Mouse (Mus musculus): ENCODE measurements around the gene Cenpj.

Cenpj gene

GRCm38 (mm10) chr14:56550960-56551359 lies 24.3 kb downstream of the Cenpj start:
- no peak for DNase-seq (ENCODE audit: low read depth, low spot score)

- DNase-seq (ENCODE audit: low read depth, low spot score) = no peak
Observed at GRCm38 (mm10) chr14:56545491-56545890, 29.7 kb downstream of the Cenpj start.

- DNase-seq (ENCODE audit: low read depth, low spot score) = no peak
Observed at GRCm38 (mm10) chr14:56544946-56545345, 30.3 kb downstream of the Cenpj start.

- DNase-seq (ENCODE audit: low read depth, low spot score) = no peak
Observed at GRCm38 (mm10) chr14:56530788-56531187, 44.4 kb downstream of the Cenpj start.

GRCm38 (mm10) chr14:56514775-56515174 lies 60.5 kb downstream of the Cenpj start:
- DNase-seq (ENCODE audit: low read depth, low spot score) = no peak

GRCm38 (mm10) chr14:56512084-56512483 lies 63.1 kb downstream of the Cenpj start:
- peak; percentile 46 for DNase-seq (ENCODE audit: low read depth, low spot score)

GRCm38 (mm10) chr14:56506743-56507142 lies 68.5 kb downstream of the Cenpj start:
- no peak for DNase-seq (ENCODE audit: low read depth, low spot score)

GRCm38 (mm10) chr14:56502407-56502806 lies 72.8 kb downstream of the Cenpj start:
- DNase-seq (ENCODE audit: low read depth, low spot score) = no peak

GRCm38 (mm10) chr14:56489806-56490205 lies 85.4 kb downstream of the Cenpj start:
- no peak for DNase-seq (ENCODE audit: low read depth, low spot score)

Data from forelimb bud, embryonic 11.5 days (tissue).